Mouse (Mus musculus): ENCODE measurements around the gene Hmgn3. TPM values are rescaled to one million over a fixed set of nuclear protein-coding genes. Genes with fewer than 3 reads are reported as not detected.
A peak's percentile ranks its signal among the peaks of the same experiment; 100 is the strongest.

Gene Hmgn3
- total RNA-seq, 2 experiments from 2014 or later, result 11.6 to 18.8 TPM

GRCm38 (mm10) chr9:83101691-83102090 lies 44.8 kb downstream of the Hmgn3 start:
- intact Hi-C loops (cut with DNase I), result no loop called here
- DNase-seq (ENCODE audit: low spot score), result no peak

GRCm38 (mm10) chr9:83100786-83101185 lies 45.7 kb downstream of the Hmgn3 start:
- DNase-seq (ENCODE audit: low spot score), result no peak
- intact Hi-C loops (cut with DNase I), result no loop called here

- intact Hi-C loops (cut with DNase I), result no loop called here
- DNase-seq (ENCODE audit: low spot score), result no peak
Measured at GRCm38 (mm10) chr9:83098652-83099307, 47.7 kb downstream of the Hmgn3 start.

- intact Hi-C loops (cut with DNase I), result no loop called here
- DNase-seq (ENCODE audit: low spot score), result peak; percentile 7
Measured at GRCm38 (mm10) chr9:83097816-83098215, 48.7 kb downstream of the Hmgn3 start.

DNA sequence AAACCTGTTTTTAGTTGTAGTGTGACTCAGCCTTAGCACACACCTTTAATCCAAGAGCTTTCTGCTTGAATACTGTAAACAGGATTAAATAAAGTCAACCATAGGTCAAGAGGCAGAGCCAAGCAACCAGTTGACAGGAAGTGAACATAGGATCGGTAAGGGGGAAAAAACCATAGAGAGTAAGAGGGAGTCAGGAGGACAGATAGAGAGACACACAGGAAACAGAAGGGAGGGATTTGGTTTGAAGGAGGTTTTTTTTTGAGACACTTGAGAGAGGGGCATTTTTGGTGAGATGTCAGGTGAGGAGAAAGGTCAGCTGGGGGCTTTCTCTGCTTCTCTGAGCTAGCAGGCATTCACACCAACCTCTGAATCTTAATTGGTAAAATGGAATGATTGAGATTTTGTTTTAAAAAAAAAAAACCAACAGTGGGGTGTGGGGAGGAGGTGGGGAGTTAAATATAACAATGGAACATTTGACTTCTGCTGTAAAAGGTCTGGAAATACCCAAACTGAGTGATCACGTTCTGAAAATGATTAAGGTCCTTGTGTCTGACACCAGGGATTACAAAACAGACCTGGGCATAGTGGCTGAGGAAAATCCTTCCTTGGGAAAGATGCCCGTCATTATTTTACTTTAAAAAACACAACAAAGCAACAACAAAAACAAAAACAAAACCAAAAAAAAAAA lies 51.7 kb downstream of the Hmgn3 start:
- intact Hi-C loops (cut with DNase I), result no loop called here
- DNase-seq (ENCODE audit: low spot score), result no peak

DNA sequence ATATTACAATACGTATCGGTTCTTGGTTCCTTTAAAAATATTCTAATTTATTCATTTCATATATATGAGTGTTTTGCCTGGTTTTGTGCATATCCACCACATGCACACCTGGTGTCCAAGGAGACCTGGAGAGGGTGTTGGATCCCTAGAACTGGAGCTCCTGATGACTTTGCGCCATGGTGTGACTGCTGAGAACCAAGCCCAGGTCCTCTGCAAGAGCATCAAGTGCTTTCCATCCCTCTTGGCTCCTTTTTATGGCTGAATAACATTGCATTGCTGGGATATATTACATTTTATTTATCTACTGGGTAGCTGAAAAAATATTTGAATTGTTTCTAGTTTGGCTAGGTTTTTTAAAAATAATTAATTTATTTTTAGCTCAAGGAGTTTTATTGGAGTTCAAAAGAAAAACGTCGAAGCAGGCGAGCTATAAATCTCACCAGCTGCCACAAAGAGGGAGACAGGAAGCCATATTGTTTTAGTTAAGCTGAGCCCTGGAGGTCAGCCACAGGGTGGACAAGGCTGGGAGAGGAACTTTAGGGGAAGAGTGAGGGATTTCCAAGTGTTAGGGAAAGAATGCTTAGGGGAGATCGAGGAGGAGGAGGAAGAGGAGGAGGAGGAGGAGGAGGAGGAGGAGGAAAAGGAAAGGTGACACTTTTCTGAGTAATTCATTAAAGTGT lies 62.6 kb downstream of the Hmgn3 start:
- no peak for DNase-seq (ENCODE audit: low spot score)
- intact Hi-C loops (cut with DNase I), result no loop called here

DNA sequence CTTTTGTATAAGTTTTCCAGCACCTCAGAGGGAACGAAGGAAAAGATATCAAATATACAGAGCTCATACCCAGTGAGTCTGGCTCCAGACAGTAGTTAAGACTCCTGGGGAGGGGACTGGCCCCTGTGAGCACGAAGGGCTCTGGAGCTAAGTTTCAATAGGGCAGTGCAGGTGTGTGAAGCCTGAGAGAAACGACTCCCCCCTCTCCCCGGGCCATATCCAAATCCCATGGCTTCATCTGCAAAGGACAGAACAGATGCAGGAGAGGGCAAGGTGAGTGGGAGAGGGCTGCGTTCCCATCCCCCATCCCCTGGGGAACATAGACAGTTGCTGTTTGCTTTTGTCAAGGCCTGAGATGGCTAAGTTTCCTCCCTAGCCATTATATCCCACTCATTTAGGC lies 63.4 kb downstream of the Hmgn3 start:
- no peak for DNase-seq (ENCODE audit: low spot score)
- intact Hi-C loops (cut with DNase I), result no loop called here

DNA sequence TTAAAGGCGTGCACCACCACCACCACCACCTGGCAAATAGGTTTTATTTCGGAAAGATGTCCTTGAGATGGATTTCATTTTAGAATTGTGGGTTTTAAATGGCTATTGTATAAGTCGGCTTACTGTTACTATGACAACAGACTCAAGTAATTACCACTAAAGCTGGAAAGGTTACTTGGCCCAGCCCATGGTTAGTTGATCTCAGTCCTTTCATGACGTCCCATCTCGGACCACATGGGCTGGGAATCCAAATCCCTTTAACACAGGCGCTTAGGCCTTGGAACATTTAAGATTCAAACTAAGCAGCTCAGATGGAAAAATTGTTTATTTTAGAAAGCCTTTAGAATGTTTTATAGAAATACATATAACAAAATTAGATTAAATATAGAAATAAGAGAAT lies 64.2 kb downstream of the Hmgn3 start:
- no peak for DNase-seq (ENCODE audit: low spot score)
- intact Hi-C loops (cut with DNase I), result no loop called here

- DNase-seq (ENCODE audit: low spot score), result no peak
- intact Hi-C loops (cut with DNase I), result no loop called here
Measured at GRCm38 (mm10) chr9:83079724-83080123, 66.8 kb downstream of the Hmgn3 start.

- intact Hi-C loops (cut with DNase I), result no loop called here
- no peak for DNase-seq (ENCODE audit: low spot score)
Measured at GRCm38 (mm10) chr9:83068246-83068645, 78.2 kb downstream of the Hmgn3 start.

DNA sequence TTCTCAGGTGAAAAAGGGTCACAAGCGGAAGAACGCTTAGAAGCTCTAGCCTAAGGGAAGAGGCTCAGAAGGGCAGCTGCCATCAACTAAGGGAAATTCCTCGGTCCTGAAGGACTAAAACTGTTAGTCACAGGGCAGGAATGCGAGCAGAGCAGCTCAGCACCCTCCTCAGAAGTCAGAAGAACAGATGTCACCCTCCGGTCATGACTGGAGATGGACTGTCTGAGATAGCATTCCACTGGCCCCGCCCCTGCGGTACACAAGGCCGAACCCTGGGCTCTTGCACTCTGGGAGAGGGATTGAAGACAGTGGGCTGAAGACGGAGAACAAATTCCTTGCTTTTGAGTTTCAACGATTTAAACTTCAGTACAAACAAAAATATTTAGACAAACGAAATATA lies 85.2 kb downstream of the Hmgn3 start:
- no peak for DNase-seq (ENCODE audit: low spot score)
- intact Hi-C loops (cut with DNase I), result no loop called here

Other genes with a start within 250 kb of the Hmgn3 start
- gene Phip, start 171.2 kb downstream of the Hmgn3 start, total RNA-seq (2021), result 10 to 100 TPM; 29.2 to 31.4 TPM